Mouse (Mus musculus): ENCODE measurements around the gene Hist1h4j.
A peak's percentile ranks its signal among the peaks of the same experiment; 100 is the strongest.

Gene Hist1h4j

GRCm38 (mm10) chr13:21734906-21735767, at the start of gene Hist1h4j:
TSS of gene Hist1h4j (plus strand) at chr13:21735064.
- peak; percentile 83 for DNase-seq (ENCODE audit: inconsistent ontology term)

- DNase-seq (ENCODE audit: inconsistent ontology term): no peak
Observed at GRCm38 (mm10) chr13:21697811-21698210, 37.1 kb upstream of the Hist1h4j start, which contains the start of gene Olfr1359. TSS of gene Olfr1359 (plus strand) at chr13:21698111.

- DNase-seq (ENCODE audit: inconsistent ontology term): no peak
Observed at GRCm38 (mm10) chr13:21706669-21707068, 28.2 kb upstream of the Hist1h4j start.

- DNase-seq (ENCODE audit: inconsistent ontology term): peak; percentile 89
Observed at GRCm38 (mm10) chr13:21710031-21710711, 24.7 kb upstream of the Hist1h4j start.

- peak; percentile 85 for DNase-seq (ENCODE audit: inconsistent ontology term)
Observed at GRCm38 (mm10) chr13:21710821-21711525, 23.9 kb upstream of the Hist1h4j start.

- DNase-seq (ENCODE audit: inconsistent ontology term): no peak
Observed at GRCm38 (mm10) chr13:21711698-21712097, 23.2 kb upstream of the Hist1h4j start.

- DNase-seq (ENCODE audit: inconsistent ontology term): peak; percentile 54
Observed at GRCm38 (mm10) chr13:21714725-21715124, 20.1 kb upstream of the Hist1h4j start.

- peak; percentile 56 for DNase-seq (ENCODE audit: inconsistent ontology term)
Observed at GRCm38 (mm10) chr13:21715131-21715863, 19.6 kb upstream of the Hist1h4j start.

- DNase-seq (ENCODE audit: inconsistent ontology term): peak; percentile 95
Observed at GRCm38 (mm10) chr13:21715864-21716539, 18.9 kb upstream of the Hist1h4j start, which contains the start of the genes Hist1h2bl and Hist1h2ai. TSS of gene Hist1h2bl (minus strand) at chr13:21716143. TSS of gene Hist1h2ai (plus strand) at chr13:21716422.

- peak; percentile 61 for DNase-seq (ENCODE audit: inconsistent ontology term)
Observed at GRCm38 (mm10) chr13:21716540-21717391, 18.1 kb upstream of the Hist1h4j start.

- DNase-seq (ENCODE audit: inconsistent ontology term): peak; percentile 92
Observed at GRCm38 (mm10) chr13:21717397-21718357, 17.2 kb upstream of the Hist1h4j start, which contains the start of gene Hist1h3h. TSS of gene Hist1h3h (plus strand) at chr13:21717659.

- peak; percentile 11 for DNase-seq (ENCODE audit: inconsistent ontology term)
Observed at GRCm38 (mm10) chr13:21718381-21719080, 16.3 kb upstream of the Hist1h4j start.

- DNase-seq (ENCODE audit: inconsistent ontology term): peak; percentile 57
Observed at GRCm38 (mm10) chr13:21721107-21721756, 13.6 kb upstream of the Hist1h4j start.

GRCm38 (mm10) chr13:21721757-21722372, 13.0 kb upstream of the Hist1h4j start, which contains the start of gene Hist1h2bm:
TSS of gene Hist1h2bm (plus strand) at chr13:21722044.
- peak; percentile 96 for DNase-seq (ENCODE audit: inconsistent ontology term)

- peak; percentile 73 for DNase-seq (ENCODE audit: inconsistent ontology term)
Observed at GRCm38 (mm10) chr13:21722373-21722925, 12.4 kb upstream of the Hist1h4j start.
